Mouse (Mus musculus) gastrocnemius, adult 2 months (tissue): Measurements from ENCODE around the gene Fabp1. TPM values are rescaled to one million over a fixed set of nuclear protein-coding genes. Genes with fewer than 3 reads are reported as not detected.

Source experiments
- DNase-seq: peaks from one replicate; pipeline ENCODE4 v3.0.0; 2022
- H3K27ac ChIP-seq: fragments of 200-600 bp; 2 replicates; pipeline ENCODE4 v1.8.1; 2022; ENCODE audit warnings: mild to moderate bottlenecking
- H3K4me3 ChIP-seq: fragments of 200-600 bp; 2 replicates; pipeline ENCODE4 v1.8.1; 2022; ENCODE audit warnings: mild to moderate bottlenecking, moderate library complexity
- CTCF ChIP-seq: fragments of 200-600 bp; IDR thresholded peaks from 2 replicates; pipeline ENCODE4 v1.8.1; 2022; ENCODE audit warnings: antibody characterized with exemption, mild to moderate bottlenecking, moderate library complexity
- intact Hi-C: fragments of 180-260 bp; cut with DNase I; formaldehyde crosslinking; loops from one replicate; pipeline ENCODE4 v1.15.1; 2025
- long read RNA-seq, 2 experiments: library from polyadenylated mRNA; stranded (forward); transcript quantifications; one replicate each; pipeline ENCODE4 v2.0.0; 2021
- total RNA-seq, 2 experiments: library from RNA; stranded (reverse); gene quantifications; 2 replicates each; pipeline ENCODE4 v1.2.3; 2021

The Fabp1 gene
- not detected for total RNA-seq
- long read RNA-seq, experiment 1: 0 reads
- long read RNA-seq, experiment 2: 0 reads

DNA sequence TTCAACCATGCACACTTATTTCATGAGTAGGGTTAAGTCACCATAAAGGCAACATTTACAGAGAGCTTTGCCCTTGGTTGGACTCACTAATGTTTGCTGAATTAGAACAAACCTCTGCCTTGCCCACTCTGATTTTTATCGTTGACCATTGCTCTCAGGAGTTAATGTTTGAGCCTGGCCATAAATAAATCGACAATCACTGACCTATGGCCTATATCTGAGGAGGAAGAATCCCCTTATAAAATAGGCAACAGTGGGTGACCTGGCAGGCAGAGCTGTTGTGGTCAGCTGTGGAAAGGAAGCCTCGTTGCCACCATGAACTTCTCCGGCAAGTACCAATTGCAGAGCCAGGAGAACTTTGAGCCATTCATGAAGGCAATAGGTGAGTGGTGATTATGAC lies at the start of gene Fabp1:
Gene Fabp1, plus strand, starts transcription at position 216 of the 400 bp plus-strand sequence.
- intact Hi-C loops: no loop called here
- H3K4me3 ChIP-seq: no peak within 1 kb of the TSS
- H3K27ac ChIP-seq: no peak within 1 kb of the TSS
- no peak for TF ChIP-seq CTCF
- no peak for DNase-seq

DNA sequence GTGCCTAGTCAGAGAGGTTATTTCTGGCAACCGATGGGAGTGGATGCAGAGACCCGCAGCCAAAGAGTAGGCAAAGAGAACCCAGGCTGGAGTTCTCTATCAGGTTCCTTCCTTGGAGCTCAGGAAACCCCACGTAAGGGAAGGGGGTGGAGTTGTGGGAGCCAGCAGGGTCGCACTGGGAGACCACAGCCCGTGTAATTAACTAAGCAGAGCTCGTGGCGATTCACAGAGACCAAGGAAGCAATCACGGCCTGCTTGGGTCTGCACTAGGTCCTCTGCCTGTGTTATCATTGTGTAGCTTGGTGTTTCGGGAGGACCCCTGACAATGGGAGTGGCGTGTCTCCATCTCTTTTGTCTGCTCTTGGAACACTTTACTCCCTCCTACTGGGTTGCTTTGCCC lies 48.5 kb upstream of the Fabp1 start:
- Histone ChIP-seq H3K4me3 (no peak overlapping the region), H3K27ac (no peak overlapping the region)
- intact Hi-C loops: loop anchor here (5.0 kb wide), 1 partner anchor 256 kb away; no protein-coding TSS in a partner anchor
- DNase-seq: no peak
- TF ChIP-seq CTCF: no peak

DNA sequence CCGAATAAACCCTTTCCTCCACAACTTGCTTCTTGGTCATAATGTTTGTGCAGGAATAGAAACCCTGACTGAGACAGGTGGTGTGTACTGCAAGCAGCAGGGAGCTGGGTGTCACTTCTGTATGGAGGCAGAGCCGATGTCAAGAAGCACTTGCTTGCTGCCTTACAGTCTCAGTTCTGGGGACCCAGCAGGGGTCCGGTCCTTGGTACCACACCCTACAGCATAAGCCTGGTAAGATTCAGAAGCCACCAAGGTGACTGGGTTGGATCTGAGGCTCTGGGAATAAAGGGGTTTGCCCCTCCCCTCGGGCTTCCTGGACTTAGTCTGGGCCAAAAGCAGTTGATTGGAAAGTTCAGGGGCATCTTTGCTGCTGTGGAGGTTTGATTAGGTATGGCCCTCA lies 46.1 kb upstream of the Fabp1 start:
- intact Hi-C loops: loop anchor here (5.0 kb wide), 1 partner anchor 254 kb away; no protein-coding TSS in a partner anchor
- TF ChIP-seq CTCF: no peak
- H3K4me3 ChIP-seq: no peak overlapping the region
- H3K27ac ChIP-seq: no peak overlapping the region
- no peak for DNase-seq

DNA sequence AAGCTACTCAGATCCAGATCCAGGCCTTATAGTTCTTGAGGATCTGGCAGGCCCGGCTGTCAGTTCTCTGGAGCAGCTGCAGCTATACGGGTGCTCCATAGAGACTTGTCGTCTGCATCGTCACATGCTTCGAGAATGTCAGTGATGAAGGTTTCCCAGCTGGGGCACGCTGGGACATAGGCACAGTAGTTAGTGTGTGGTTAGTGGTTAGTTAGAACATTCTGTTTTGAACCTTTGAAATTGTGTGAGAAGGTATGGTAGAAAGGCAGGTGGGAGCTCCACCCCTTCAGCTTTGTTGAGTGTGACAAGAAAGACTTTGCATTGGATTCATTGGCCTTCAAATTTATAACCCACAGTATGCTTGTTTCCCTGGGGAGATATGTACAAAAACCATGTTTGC lies 44.8 kb upstream of the Fabp1 start:
- intact Hi-C loops: loop anchor here (5.0 kb wide), 2 partner anchors 252 to 652 kb away; no protein-coding TSS in a partner anchor
- DNase-seq: no peak

DNA sequence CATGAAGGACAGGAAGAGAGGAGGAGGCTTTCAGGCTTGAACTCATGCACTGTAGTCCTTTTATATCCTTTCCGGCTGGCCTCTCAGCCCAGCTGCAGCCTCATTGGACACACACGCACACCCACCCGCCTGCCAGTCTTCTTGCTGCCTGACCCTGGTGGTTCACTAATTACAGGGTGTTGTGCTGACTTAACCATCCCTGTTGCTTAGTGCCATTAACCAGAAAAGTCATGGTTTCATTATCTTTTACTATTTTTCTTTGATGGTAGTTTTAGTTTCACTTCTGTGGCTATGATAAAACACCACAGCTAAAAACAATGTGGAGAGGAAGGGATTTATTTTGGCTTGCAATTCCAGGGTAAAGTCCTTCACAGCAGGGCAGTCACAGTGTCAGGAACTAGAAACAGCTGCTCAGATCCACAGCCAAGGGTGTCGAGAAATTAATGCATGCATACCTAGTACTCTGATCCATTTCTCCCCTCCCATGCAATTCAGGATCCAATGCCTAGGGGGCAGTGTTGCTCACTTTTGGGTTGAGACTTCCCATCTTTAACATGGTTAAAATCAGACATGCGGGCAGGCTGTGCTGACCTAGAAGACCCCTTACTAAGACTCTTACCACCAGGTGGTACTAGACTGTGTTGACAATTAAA lies 42.8 kb upstream of the Fabp1 start:
- intact Hi-C loops: loop anchor here (5.0 kb wide), 1 partner anchor 651 kb away; no protein-coding TSS in a partner anchor
- H3K4me3 ChIP-seq: no peak overlapping the region
- no peak for DNase-seq
- peak; percentile 50 for TF ChIP-seq CTCF
- no peak overlapping the region for H3K27ac ChIP-seq

More for the DNA sequence above, 44.8 kb upstream of the Fabp1 start:
- no peak for TF ChIP-seq CTCF
- H3K4me3 ChIP-seq: no peak overlapping the region
- no peak overlapping the region for H3K27ac ChIP-seq

DNA sequence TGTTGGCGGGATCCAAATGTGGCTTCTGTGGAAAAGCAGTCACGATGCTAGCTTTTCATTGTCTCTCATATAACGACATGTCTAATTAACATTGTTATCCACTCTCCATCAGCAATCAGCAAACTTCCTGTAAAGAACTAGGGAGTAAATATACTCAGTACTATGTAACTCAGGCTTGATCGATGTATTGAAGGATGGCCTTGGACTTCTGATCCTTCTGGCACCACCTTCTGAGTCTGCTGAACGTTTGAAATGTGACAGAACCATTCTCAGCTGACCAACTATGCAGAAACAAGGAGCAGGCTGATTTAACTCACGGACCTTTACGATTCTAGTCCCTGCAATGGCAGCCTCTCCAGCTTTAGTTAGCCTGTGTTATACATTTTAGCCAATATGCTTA lies 38.3 kb upstream of the Fabp1 start:
- Histone ChIP-seq H3K4me3 (no peak overlapping the region), H3K27ac (no peak overlapping the region)
- TF ChIP-seq CTCF: no peak
- DNase-seq: no peak
- intact Hi-C loops: loop anchor here (5.0 to 10.0 kb wide), 2 partner anchors 134 to 636 kb away; no protein-coding TSS in a partner anchor

DNA sequence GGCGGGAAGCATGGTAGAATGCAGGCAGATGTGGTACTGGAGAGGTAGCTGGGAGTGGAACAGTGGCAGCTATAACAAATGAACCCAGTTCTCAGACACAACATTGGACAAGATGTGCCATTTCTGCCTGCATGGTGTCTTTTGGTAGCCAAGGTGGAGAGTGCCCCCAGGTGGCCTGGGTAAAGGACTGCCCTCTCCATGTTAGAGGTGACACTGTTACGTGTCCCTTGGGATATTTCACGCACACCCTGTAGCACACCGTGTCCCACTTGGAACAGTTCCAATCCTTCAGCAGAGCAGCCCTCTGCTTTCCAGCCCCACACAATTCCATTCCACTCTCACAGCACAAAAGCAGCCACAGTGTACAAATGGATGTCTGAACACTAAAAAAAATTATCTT lies 37.4 kb upstream of the Fabp1 start:
- no peak for DNase-seq
- Histone ChIP-seq H3K27ac (no peak overlapping the region), H3K4me3 (no peak overlapping the region)
- intact Hi-C loops: loop anchor here (5.0 to 10.0 kb wide), 2 partner anchors 133 to 635 kb away; no protein-coding TSS in a partner anchor
- TF ChIP-seq CTCF: peak; percentile 29

DNA sequence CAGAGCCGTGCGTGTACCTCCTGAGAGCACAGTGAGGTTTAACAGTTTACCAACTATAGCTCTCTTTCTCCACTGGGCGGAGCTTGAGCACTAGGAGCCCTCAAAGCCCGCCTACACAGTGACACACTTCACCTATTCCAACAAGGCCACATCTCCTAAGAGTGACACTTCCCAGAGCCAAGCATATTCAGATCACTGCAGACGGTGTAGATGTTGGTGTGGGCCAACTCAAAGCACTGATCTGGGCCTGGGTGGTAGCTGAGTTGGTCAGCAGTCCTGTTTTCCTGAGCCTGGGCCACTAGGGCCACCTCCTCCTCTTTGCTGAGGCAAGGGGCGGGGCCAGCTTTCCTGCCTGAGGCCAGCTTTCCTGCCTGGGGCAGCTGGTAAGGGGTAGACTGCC lies 35.2 kb upstream of the Fabp1 start:
- intact Hi-C loops: loop anchor here (5.0 to 10.0 kb wide), 2 partner anchors 130 to 633 kb away; no protein-coding TSS in a partner anchor
- Histone ChIP-seq H3K4me3 (no peak overlapping the region), H3K27ac (no peak overlapping the region)
- no peak for DNase-seq
- no peak for TF ChIP-seq CTCF

DNA sequence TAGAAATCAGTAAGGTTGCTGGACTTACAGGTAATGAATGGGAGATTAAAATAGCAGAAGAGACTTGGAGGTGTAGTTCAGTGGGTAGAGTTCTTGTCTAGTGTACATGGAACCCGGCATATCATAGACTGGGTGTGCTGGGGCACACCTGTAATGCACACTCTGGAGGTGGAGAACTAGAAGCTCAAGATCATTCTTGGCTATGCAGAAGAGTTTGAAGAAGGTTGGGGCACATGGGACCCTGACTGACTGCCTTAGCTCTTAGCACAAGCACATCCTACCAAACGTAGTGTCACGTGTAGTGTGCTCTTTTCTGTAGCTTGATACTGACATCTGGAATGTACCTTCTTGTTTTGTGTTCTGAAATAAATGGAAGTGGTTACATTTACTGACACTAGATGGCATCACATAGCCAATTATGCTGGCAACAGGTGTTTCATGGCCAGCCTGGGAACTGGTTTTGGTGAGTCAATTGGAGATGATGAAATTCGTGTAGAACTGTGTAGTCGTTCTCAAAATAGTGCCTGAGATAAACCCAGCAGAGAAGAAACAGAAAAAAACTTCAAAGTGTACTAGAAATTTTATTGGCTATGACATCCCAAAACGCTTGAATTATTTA lies 33.0 kb upstream of the Fabp1 start:
- DNase-seq: peak; percentile 31
- Histone ChIP-seq H3K4me3 (no peak overlapping the region), H3K27ac (no peak overlapping the region)
- intact Hi-C loops: loop anchor here (2.0 to 10.0 kb wide), 3 partner anchors 128 to 326 kb away; partner anchors contain the start of gene Rnf103
- TF ChIP-seq CTCF: peak; percentile 72

DNA sequence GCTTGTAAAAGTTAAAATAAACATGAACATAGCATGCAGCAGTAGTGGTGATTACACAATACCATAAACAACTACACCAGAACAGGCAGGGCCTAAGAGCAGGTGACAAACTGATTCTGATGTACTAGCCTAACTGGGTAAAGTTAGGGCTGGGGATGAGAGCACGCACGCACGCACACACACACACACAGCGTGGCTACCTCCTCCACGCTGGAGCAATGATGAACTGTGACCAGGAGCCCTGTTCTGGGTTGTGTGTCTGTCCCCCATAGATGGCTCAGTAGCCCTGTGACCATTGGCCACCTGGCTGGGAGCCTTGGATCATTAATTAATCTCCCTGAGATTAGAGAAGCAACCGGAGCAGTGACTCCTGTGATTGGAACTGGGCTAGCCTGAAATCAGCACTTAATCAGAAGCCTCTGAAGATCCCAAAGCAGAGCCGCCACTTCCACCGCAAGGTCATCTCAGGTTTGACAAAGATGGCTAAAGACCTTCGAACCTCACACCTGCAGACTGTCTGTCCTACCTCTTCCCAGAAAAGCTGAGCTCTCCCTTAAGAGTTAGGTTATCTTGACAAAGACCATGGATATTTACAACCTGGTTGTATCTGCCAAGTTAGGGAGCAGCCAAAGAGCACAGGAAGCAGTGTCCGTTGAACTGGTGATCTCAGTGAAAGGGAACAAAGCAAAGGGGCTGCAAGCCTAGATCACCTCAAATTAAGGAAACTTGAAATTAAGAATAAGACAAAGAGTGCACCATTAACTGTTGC lies 26.6 kb upstream of the Fabp1 start:
- Histone ChIP-seq H3K4me3 (no peak overlapping the region), H3K27ac (no peak overlapping the region)
- intact Hi-C loops: no loop called here
- DNase-seq: no peak
- no peak for TF ChIP-seq CTCF

DNA sequence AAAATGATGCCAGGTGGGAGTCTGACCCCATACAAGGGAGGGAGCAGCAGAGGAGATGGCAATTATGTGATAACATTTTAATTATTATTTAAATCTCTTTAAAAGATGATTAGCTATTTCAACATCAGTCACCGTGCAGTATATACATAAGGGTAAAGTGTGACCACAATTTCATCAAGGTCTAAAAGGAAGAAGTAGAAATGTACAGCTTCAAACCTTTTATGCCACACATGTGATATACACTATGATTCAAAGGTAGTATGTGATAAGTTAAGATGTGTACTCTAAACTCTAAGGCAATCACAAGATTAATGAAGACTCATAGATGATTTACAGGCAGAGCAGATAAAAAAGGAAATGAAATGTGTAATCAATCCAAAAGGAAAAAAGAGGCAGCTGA lies 19.0 kb upstream of the Fabp1 start:
- no peak for DNase-seq
- intact Hi-C loops: no loop called here
- H3K4me3 ChIP-seq: no peak overlapping the region
- no peak overlapping the region for H3K27ac ChIP-seq
- no peak for TF ChIP-seq CTCF

DNA sequence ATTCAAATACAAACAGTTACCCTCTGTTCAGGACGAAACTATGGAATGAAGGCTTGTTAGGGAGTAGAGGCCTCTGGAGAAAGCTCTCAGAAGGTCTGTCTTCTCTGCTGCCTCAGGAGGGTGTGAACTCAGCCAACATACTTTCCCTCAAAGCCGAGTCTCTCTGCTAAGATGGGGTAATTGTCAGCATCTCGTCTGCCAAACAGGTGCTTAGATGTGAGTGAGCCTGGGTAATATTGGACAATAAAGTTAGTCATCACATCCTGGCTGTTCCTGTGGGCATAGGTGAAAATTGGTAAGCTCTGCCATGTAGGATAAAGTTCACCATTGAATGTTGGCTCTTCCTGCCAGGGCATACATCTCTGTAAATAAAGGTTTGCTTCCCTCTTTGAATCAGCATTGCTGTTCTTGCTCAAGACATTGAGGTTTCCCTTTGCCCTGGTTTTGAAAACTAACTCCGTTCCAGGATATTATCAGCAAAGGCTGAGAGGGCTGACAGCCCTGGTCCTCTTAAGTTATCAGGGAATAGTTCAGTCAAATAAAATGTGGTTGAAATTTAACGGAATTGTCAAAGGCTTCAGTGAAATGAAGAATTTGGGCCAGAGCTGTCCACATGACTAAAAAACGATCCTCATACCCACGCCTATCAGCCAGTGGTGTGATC lies 14.6 kb upstream of the Fabp1 start:
- no peak for DNase-seq
- intact Hi-C loops: no loop called here

More for the DNA sequence above, 14.6 kb upstream of the Fabp1 start:
- no peak for TF ChIP-seq CTCF
- no peak overlapping the region for H3K27ac ChIP-seq
- H3K4me3 ChIP-seq: no peak overlapping the region
